Mouse (Mus musculus) CH12.LX (cell line): ENCODE measurements around the gene Mrpl57. TPM values are rescaled to one million over a fixed set of nuclear protein-coding genes. Genes with fewer than 3 reads are reported as not detected.
A peak's percentile ranks its signal among the peaks of the same experiment; 100 is the strongest.

Source experiments
- DNase-seq: peaks from one replicate; pipeline ENCODE4 v3.0.0-alpha.2; 2013; ENCODE audit errors: extremely low read depth
- H3K27ac ChIP-seq: 2 replicates; pipeline ENCODE4 v1.5.1; 2012; ENCODE audit warnings: low read depth, mild to moderate bottlenecking, control low read depth, moderate library complexity; ENCODE audit not compliant: insufficient read depth
- H3K27me3 ChIP-seq: replicated peaks from 2 replicates; pipeline ENCODE3; 2012; ENCODE audit warnings: inconsistent platforms
- H3K36me3 ChIP-seq, 2 experiments: replicated peaks in 1 of 2; 2 replicates each; pipeline versions ENCODE3 to v1.6.1; 2012; ENCODE audit warnings: inconsistent platforms in 1 of 2, low read length in 1 of 2, mild to moderate bottlenecking in 1 of 2, mixed read lengths in 1 of 2, moderate library complexity in 1 of 2; ENCODE audit not compliant: control insufficient read depth in 1 of 2, insufficient read depth in 1 of 2
- H3K4me1 ChIP-seq, 2 experiments: 2 replicates each; pipeline ENCODE4 v1.6.1; 2012; ENCODE audit warnings: inconsistent platforms in 1 of 2, moderate library complexity in 1 of 2; ENCODE audit not compliant: insufficient read depth in 2 of 2, control insufficient read depth in 1 of 2
- H3K4me2 ChIP-seq: 2 replicates; pipeline ENCODE4 v1.6.1; 2012; ENCODE audit warnings: low read depth, mild to moderate bottlenecking, control low read depth; ENCODE audit not compliant: poor library complexity, insufficient read depth, severe bottlenecking
- H3K4me3 ChIP-seq, 3 experiments: fragments of 150-350 bp in 1 of 3; sonication (generic) in 1 of 3; replicated peaks in 1 of 3; 2 replicates each; pipeline versions ENCODE3 to v1.5.1; 2011 to 2012; ENCODE audit warnings: low read depth in 2 of 3, low read length in 2 of 3, mild to moderate bottlenecking in 2 of 3, moderate library complexity in 2 of 3, control low read depth in 1 of 3, improper control_type of control experiment in 1 of 3, inconsistent platforms in 1 of 3, mixed read lengths in 1 of 3; ENCODE audit not compliant: poor library complexity in 1 of 3
- H3K79me2 ChIP-seq: replicated peaks from 2 replicates; pipeline ENCODE4 v1.6.1; 2012; ENCODE audit warnings: mild to moderate bottlenecking, moderate library complexity; ENCODE audit not compliant: control insufficient read depth, poor library complexity, insufficient read depth, severe bottlenecking; ENCODE audit errors: extremely low read depth
- H3K9ac ChIP-seq: 2 replicates; pipeline ENCODE4 v1.6.1; 2012; ENCODE audit warnings: low read depth, mild to moderate bottlenecking, control low read depth, moderate library complexity; ENCODE audit not compliant: insufficient read depth
- H3K9me3 ChIP-seq: replicated peaks from 2 replicates; pipeline ENCODE3; 2012; ENCODE audit warnings: low read length, inconsistent platforms, mixed read lengths
- BHLHE40 ChIP-seq: IDR thresholded peaks from 2 replicates; pipeline ENCODE4 v1.6.1; 2011; ENCODE audit warnings: mild to moderate bottlenecking, low read depth, low read length, improper control_type of control experiment
- EP300 ChIP-seq: IDR thresholded peaks from 2 replicates; pipeline ENCODE4 v1.6.1; 2011; ENCODE audit warnings: low read length, improper control_type of control experiment
- ETS1 ChIP-seq: conservative IDR thresholded peaks from 2 replicates; pipeline ENCODE4 v1.6.1; 2012; ENCODE audit warnings: low read depth, mild to moderate bottlenecking, inconsistent platforms, low read length, improper control_type of control experiment, moderate library complexity
- HCFC1 ChIP-seq: IDR thresholded peaks from 2 replicates; pipeline ENCODE4 v1.6.1; 2012; ENCODE audit warnings: low read depth, mild to moderate bottlenecking, inconsistent platforms, low read length, improper control_type of control experiment
- MYC ChIP-seq: IDR thresholded peaks from 2 replicates; pipeline ENCODE4 v1.6.1; 2011; ENCODE audit warnings: low read depth, mild to moderate bottlenecking, improper control_type of control experiment, low read length
- NRF1 ChIP-seq: IDR thresholded peaks from 2 replicates; pipeline ENCODE4 v1.6.1; 2014; ENCODE audit warnings: low read depth, mild to moderate bottlenecking, inconsistent platforms, low read length, improper control_type of control experiment, moderate library complexity
- POLR2A ChIP-seq: IDR thresholded peaks from 2 replicates; pipeline ENCODE4 v1.6.1; 2011; ENCODE audit warnings: low read depth, mild to moderate bottlenecking, improper control_type of control experiment, low read length
- RAD21 ChIP-seq: IDR thresholded peaks from 2 replicates; pipeline ENCODE4 v1.6.1; 2011; ENCODE audit warnings: low read depth, mild to moderate bottlenecking, low read length, improper control_type of control experiment, moderate library complexity
- SIN3A ChIP-seq: IDR thresholded peaks from 2 replicates; pipeline ENCODE4 v1.6.1; 2012; ENCODE audit warnings: low read length, improper control_type of control experiment, inconsistent platforms
- UBTF ChIP-seq: IDR thresholded peaks from 2 replicates; pipeline ENCODE4 v1.6.1; 2012; ENCODE audit warnings: low read depth, mild to moderate bottlenecking, inconsistent platforms, low read length, improper control_type of control experiment, moderate library complexity
- dilution Hi-C: fragments of 300-500 bp; cut with MboI; formaldehyde crosslinking; loops from 2 replicates; pipeline ENCODE4 v1.14.3; 2020; ENCODE audit warnings: low sequenced_read_pairs; ENCODE audit not compliant: extremely low pct_unique_long_range_greater_than_20kb, extremely low pct_ligation_motif_present
- in situ Hi-C: fragments of 300-500 bp; cut with MboI; formaldehyde crosslinking; loops from 3 replicates; pipeline ENCODE4 v1.14.3; 2019; ENCODE audit warnings: low sequenced_read_pairs, low pct_ligation_motif_present, low pct_unique_long_range_greater_than_20kb, mixed read lengths
- polyA plus RNA-seq: library from polyadenylated mRNA; unstranded; fragments of >175 nt; gene quantifications from 2 replicates; pipeline ENCODE4 v1.2.1, GENCODE M21; 2012; ENCODE audit warnings: low read depth; ENCODE audit not compliant: insufficient read length
- total RNA-seq, 2 experiments: library from RNA; depleted of rRNA; stranded (reverse); fragments of 300-350 nt in 1 of 2; fragments of >200 nt in 1 of 2; gene quantifications; 2 replicates each; pipeline ENCODE4 v1.2.3; 2012 to 2014

Mrpl57 gene
- total and polyA plus RNA-seq, 3 experiments = 123 to 184 (median 176) TPM

DNA sequence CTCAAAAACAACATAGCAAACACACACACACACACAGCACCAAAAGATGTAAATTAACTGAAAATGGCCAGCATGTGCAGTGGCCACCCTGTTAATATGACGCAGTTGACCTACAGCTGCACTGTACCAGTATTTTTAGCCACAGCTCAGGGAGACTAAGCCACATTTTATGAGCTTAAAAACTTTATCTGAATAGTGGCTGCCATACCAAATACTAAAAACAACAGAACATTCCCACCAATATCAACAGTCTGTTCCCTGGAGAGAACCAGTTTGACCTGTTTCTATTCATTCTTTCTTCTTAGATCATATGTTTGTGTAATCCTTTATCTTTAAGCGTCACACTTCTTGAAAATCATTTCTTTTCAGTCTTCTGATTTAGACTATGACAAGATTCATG lies 15.1 kb upstream of the Mrpl57 start:
- Histone ChIP-seq H3K27ac (0 out of 2 replicates have a peak overlapping the region, but pooled peaks have one; percentile 34), H3K36me3 (peaks cover 60 to 93% of the 10 kb centered on the region in 2 experiments), H3K9ac (no peak overlapping the region), H3K79me2 (0 out of 2 replicates have a peak, but pooled peaks cover 2% of the 10 kb centered on the region), H3K9me3 (peaks cover 20% of the 10 kb centered on the region), H3K4me3 (no peak overlapping the region), H3K4me2 (no peak overlapping the region), H3K4me1 (peaks cover 0 to 5% of the 10 kb centered on the region in 2 experiments; a peak in 1 of 4 replicates), H3K27me3 (no peaks in the 10 kb centered on the region)
- no peak for TF ChIP-seq HCFC1
- no peak for DNase-seq
- dilution Hi-C loops (no loop called here), in situ Hi-C loops (no loop called here)

DNA sequence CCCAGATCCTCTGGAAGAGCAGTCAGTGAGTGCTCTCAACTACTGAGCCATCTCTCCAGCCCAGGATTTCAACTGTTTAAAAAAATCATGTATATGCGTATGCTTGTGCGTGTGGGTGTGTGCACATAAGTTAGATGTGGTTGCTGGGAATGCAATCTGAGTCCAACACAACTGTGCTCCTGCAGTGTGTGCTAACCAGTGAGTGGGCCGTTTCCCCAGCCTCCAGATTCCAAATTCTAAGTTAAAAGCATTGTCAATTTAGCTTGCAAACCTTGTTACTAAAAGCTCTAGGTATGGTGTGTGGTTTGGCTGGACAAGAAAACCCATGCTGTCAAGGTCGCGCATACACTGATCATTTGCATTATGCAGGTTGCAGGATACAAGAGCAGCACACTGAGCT lies 14.2 kb upstream of the Mrpl57 start:
- dilution Hi-C loops = no loop called here

DNA sequence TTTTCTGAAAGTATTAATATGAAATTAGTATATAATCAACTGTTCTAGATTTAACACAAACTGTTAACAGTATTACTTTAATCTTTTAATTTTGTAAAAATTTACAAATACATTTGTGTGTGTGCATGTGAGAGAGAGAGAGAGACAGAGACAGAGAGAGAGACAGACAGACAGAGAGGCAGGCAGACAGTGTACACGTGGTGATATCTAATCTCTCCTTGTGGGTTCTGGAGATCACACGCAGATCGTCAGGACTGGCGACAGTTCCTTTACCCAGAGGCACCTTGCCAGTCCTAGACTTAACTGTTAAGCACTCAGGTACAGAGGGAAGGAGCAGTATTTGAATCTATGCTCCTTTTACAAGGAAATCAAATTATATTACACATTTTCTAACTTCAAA lies 5.2 kb upstream of the Mrpl57 start:
- H3K27ac ChIP-seq = no peak overlapping the region

More for the DNA sequence above, 14.2 kb upstream of the Mrpl57 start:
- H3K4me1 ChIP-seq = no peaks in the 10 kb centered on the region
- H3K27me3 ChIP-seq = no peaks in the 10 kb centered on the region
- H3K4me3 ChIP-seq = no peak overlapping the region
- no peak for TF ChIP-seq ETS1
- TF ChIP-seq BHLHE40 = no peak
- no peak for TF ChIP-seq NRF1
- no peak for TF ChIP-seq UBTF
- TF ChIP-seq POLR2A = no peak
- no peak for TF ChIP-seq SIN3A
- TF ChIP-seq MYC = no peak
- no peak for TF ChIP-seq RAD21
- no peak for TF ChIP-seq HCFC1
- no peak for DNase-seq
- H3K4me2 ChIP-seq = no peak overlapping the region
- 0 out of 2 replicates have a peak, but pooled peaks cover 2% of the 10 kb centered on the region for H3K79me2 ChIP-seq
- no peak overlapping the region for H3K9ac ChIP-seq
- H3K9me3 ChIP-seq = peaks cover 20% of the 10 kb centered on the region
- peaks cover 62 to 91% of the 10 kb centered on the region in 2 experiments for H3K36me3 ChIP-seq
- H3K27ac ChIP-seq = no peak overlapping the region
- in situ Hi-C loops = no loop called here

More for the DNA sequence above, 5.2 kb upstream of the Mrpl57 start:
- Histone ChIP-seq H3K79me2 (peaks cover 27% of the 10 kb centered on the region), H3K4me3 (no peak overlapping the region), H3K36me3 (peaks cover 40 to 74% of the 10 kb centered on the region in 2 experiments), H3K27me3 (no peaks in the 10 kb centered on the region), H3K4me2 (no peak overlapping the region), H3K4me1 (peaks cover 2 to 29% of the 10 kb centered on the region in 2 experiments; a peak in 3 of 4 replicates), H3K9me3 (no peaks in the 10 kb centered on the region), H3K9ac (no peak overlapping the region)
- DNase-seq = no peak
- in situ Hi-C loops (no loop called here), dilution Hi-C loops (no loop called here)
- TF ChIP-seq POLR2A (no peak), EP300 (no peak)
